Comparison of ENCODE assay signal across 8 mouse cellular contexts in the genomic region with DNA sequence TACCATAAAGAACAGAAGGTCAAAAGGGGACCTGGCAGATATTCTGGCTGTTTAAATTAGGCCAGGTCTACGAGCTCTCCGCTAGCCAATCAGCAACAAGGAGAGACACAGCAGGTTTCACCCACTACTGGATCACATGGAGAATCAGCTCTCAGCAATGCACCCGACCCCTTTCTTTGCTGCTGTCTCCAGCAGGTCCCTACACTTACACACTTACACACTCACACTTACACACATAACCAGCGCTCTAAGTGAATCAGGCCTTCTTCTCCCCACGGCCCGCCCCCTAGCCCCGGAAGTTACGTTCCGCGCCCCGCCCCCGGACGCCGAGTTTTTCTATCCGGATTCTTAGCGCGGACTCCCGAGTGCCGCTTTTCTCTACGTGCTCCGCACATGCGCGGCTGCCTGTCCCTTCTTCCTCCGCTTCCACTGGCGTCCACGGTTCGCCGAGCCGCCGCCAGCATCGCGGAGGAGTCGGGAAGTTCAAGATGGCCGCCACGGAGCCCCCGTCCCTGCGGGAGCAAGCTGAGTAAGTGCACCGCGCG. TPM values are rescaled to one million over a fixed set of nuclear protein-coding genes. Genes with fewer than 3 reads are reported as not detected.
DNase-seq lines count a peak whose midpoint lies in the region; ATAC-seq lines count a peak whose summit lies in the region.

Gene Prpf4b, plus strand, starts transcription at position 137 of the 545 bp plus-strand sequence.

- peak within 1 kb of the TSS; percentile 97 for H3K9ac ChIP-seq in hindbrain, embryonic 12.5 days

- 0 out of 2 replicates have a peak, but pooled peaks cover 3% of the 10 kb centered on the region for H3K36me3 ChIP-seq in hindbrain, embryonic 12.5 days

- H3K4me3 ChIP-seq in hindbrain, embryonic 12.5 days = peak within 1 kb of the TSS; percentile 94

- under 1% methylated on average over 39 of the region's 40 CpGs for WGBS in hindbrain, embryonic 12.5 days

- H3K27ac ChIP-seq in hindbrain, embryonic 12.5 days = peak within 1 kb of the TSS; percentile 99

- no peaks in the 10 kb centered on the region for H3K27me3 ChIP-seq in hindbrain, embryonic 12.5 days

- peak; percentile 81 for ATAC-seq in hindbrain, embryonic 12.5 days (ENCODE audit: low FRiP score)

- peak within 1 kb of the TSS; percentile 73 for H3K4me2 ChIP-seq in hindbrain, embryonic 12.5 days (replicated peaks)

- H3K9me3 ChIP-seq in hindbrain, embryonic 12.5 days (replicated peaks) = no peaks in the 10 kb centered on the region

- H3K4me1 ChIP-seq in hindbrain, embryonic 12.5 days = peaks cover 30% of the 10 kb centered on the region

- peak; percentile 93 for DNase-seq in NIH3T3 (ENCODE audit: low read depth)
- peak; percentile 97 to 98 for DNase-seq in cerebellum, postnatal 10 days
- peak; percentile 87 to 93 for DNase-seq in frontal cortex, postnatal 10 days (ENCODE audit: low spot score in 2 of 2)
- peak; percentile 91 to 96 for DNase-seq in layer of hippocampus, postnatal 14 days (ENCODE audit: low spot score in 2 of 2)
- DNase-seq in lung, postnatal 14 days = peak; percentile 95
- peak; percentile 81 for DNase-seq in retina, adult 2 months (ENCODE audit: low read depth, low spot score)
- DNase-seq in thymus, postnatal 36 days = peak; percentile 93 to 95

RNA-seq across cellular contexts. Expression of gene Prpf4b, which starts in this region (rescaled TPM):
- 94.8 and 98.1 TPM in 2 replicates for polyA plus RNA-seq in hindbrain, embryonic 12.5 days (2016; fragmentation: Nextera tagmentation; extraction: Ambion mirVana)
- 10 to 100 TPM; 90.7 to 93.2 TPM for total RNA-seq in layer of hippocampus, postnatal 14 days (2021)

Comparison
In these comparisons a context has a peak if more than half of its experiments do, and no peak if none do; other contexts are left out.
1. Peak in every context shown above with its lines: DNase-seq, ATAC-seq, H3K4me3 ChIP-seq and H3K27ac ChIP-seq.